Mouse (Mus musculus) ES-E14 (cell line): Measurements from ENCODE around the gene Mtor.

Experiments used
- CHD2 ChIP-seq: IDR thresholded peaks from 2 replicates; pipeline ENCODE4 v1.6.1; 2014; ENCODE audit warnings: mild to moderate bottlenecking, low read depth, low read length, inconsistent platforms
- MAFK ChIP-seq: IDR thresholded peaks from 2 replicates; pipeline ENCODE4 v1.6.1; 2014; ENCODE audit warnings: mild to moderate bottlenecking, low read depth, low read length, inconsistent platforms; ENCODE audit not compliant: insufficient read depth
- ZC3H11A ChIP-seq: IDR thresholded peaks from 2 replicates; pipeline ENCODE4 v1.6.1; 2012; ENCODE audit warnings: low read depth, mild to moderate bottlenecking, inconsistent platforms, low read length, borderline replicate concordance

DNA sequence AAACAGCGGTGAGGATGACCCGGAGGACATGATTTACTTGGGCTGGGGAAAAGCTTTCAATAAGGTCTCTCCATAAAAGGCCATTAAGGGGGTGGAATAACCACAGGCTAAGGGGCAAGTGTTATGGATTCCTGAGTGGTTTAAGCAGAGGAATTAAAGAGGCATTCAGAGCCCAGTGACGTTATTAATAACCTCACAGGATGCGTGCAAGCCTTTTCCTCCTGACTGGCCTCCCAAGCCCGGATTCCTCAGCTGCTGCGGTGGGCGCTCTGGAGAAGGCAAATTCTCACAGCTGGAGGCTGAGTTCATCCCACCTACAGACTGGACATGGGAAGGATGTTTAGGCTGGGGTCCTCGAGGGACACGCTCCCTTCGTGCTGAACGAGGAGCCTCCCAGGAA lies 43.7 kb upstream of the Mtor start:
- TF ChIP-seq MAFK (no peak), CHD2 (no peak), ZC3H11A (no peak)
